Mouse (Mus musculus) hindbrain, embryonic 11.5 days (tissue): ENCODE data around the gene Olfr186. TPM values are rescaled to one million over a fixed set of nuclear protein-coding genes. Genes with fewer than 3 reads are reported as not detected.

Experiments
- ATAC-seq: fragments of 200-750 bp; cut with Nextera tagmentation; 2 replicates; pipeline ENCODE4 v1.8.0; 2017; ENCODE audit warnings: mild to moderate bottlenecking, moderate TSS enrichment, moderate library complexity; ENCODE audit not compliant: low FRiP score
- DNase-seq: peaks from one replicate; pipeline ENCODE4 v3.0.0-alpha.2; 2015; ENCODE audit warnings: low spot score
- H3K27ac ChIP-seq: fragments of 300-500 bp; sonication (generic); 2 replicates; pipeline ENCODE4 v1.5.1; 2014; ENCODE audit warnings: mild to moderate bottlenecking, low read depth, low read length
- H3K27me3 ChIP-seq: fragments of 300-500 bp; sonication (generic); 2 replicates; pipeline ENCODE4 v1.6.1; 2014; ENCODE audit warnings: mild to moderate bottlenecking, low read length, moderate library complexity, mixed read lengths; ENCODE audit not compliant: control insufficient read depth, insufficient read depth
- H3K36me3 ChIP-seq: fragments of 300-500 bp; sonication (generic); 2 replicates; pipeline ENCODE4 v1.6.1; 2014; ENCODE audit warnings: mild to moderate bottlenecking, low read length, moderate library complexity, mixed read lengths; ENCODE audit not compliant: control insufficient read depth, insufficient read depth
- H3K4me1 ChIP-seq: fragments of 300-500 bp; sonication (generic); replicated peaks from 2 replicates; pipeline ENCODE4 v1.6.1; 2014; ENCODE audit warnings: low read length, mixed read lengths; ENCODE audit not compliant: control insufficient read depth, insufficient read depth
- H3K4me2 ChIP-seq: fragments of 300-500 bp; sonication (generic); replicated peaks from 2 replicates; pipeline ENCODE4 v1.6.1; 2014; ENCODE audit warnings: mild to moderate bottlenecking, low read depth, low read length
- H3K4me3 ChIP-seq: fragments of 300-500 bp; sonication (generic); 2 replicates; pipeline ENCODE4 v1.5.1; 2014; ENCODE audit warnings: low read depth, low read length
- H3K9ac ChIP-seq: fragments of 300-500 bp; sonication (generic); 2 replicates; pipeline ENCODE4 v1.6.1; 2014; ENCODE audit warnings: low read depth, low read length
- H3K9me3 ChIP-seq: fragments of 300-500 bp; sonication (generic); 2 replicates; pipeline ENCODE4 v1.6.1; 2016; ENCODE audit warnings: low read length; ENCODE audit not compliant: control insufficient read depth
- WGBS: fragments of 180-500 bp; shearing (Covaris S2); extraction: QIAGEN DNeasy Blood & Tissue Kit; methylation state at CpG from one replicate; pipeline ENCODE4 v1.1.7; 2014; 5-methylcytosine and 5-hydroxymethylcytosine counted together
- polyA plus RNA-seq: library from polyadenylated mRNA; unstranded; fragments of >200 nt; fragmentation: Nextera tagmentation; extraction: Ambion mirVana; gene quantifications from 2 replicates; pipeline ENCODE4 v1.2.1, GENCODE M21; 2014

The Olfr186 gene
- polyA plus RNA-seq, 1 experiment from 2014 or later = not detected

GRCm38 (mm10) chr16:59039710-59040109 is 9.6 kb upstream of the Olfr186 start, which contains the start of gene Olfr187:
TSS of gene Olfr187 (minus strand) at chr16:59039767.
- no peak within 1 kb of the TSS for H3K27ac ChIP-seq
- no peak for DNase-seq
- 89% methylated on average over 7 of the region's 7 CpGs for WGBS
- H3K9me3 ChIP-seq = no peaks in the 10 kb centered on the region
- no peak for ATAC-seq
- H3K9ac ChIP-seq = no peak within 1 kb of the TSS
- no peak within 1 kb of the TSS for H3K4me3 ChIP-seq
- no peaks in the 10 kb centered on the region for H3K36me3 ChIP-seq
- no peak within 1 kb of the TSS for H3K4me2 ChIP-seq
- H3K4me1 ChIP-seq = no peaks in the 10 kb centered on the region
- no peaks in the 10 kb centered on the region for H3K27me3 ChIP-seq

- H3K27ac ChIP-seq = no peak overlapping the region
- H3K9ac ChIP-seq = no peak overlapping the region
- H3K9me3 ChIP-seq = no peaks in the 10 kb centered on the region
- no peaks in the 10 kb centered on the region for H3K36me3 ChIP-seq
- no peak overlapping the region for H3K4me2 ChIP-seq
- no peak for DNase-seq
- H3K4me3 ChIP-seq = no peak overlapping the region
- no peaks in the 10 kb centered on the region for H3K27me3 ChIP-seq
- 58% methylated on average over 2 of the region's 2 CpGs for WGBS
- H3K4me1 ChIP-seq = no peaks in the 10 kb centered on the region
- ATAC-seq = no peak
Measured at GRCm38 (mm10) chr16:59013357-59014018, 16.6 kb downstream of the Olfr186 start.

- Histone ChIP-seq H3K9ac (no peak overlapping the region), H3K36me3 (no peaks in the 10 kb centered on the region), H3K27me3 (no peaks in the 10 kb centered on the region), H3K4me2 (no peak overlapping the region), H3K4me3 (no peak overlapping the region), H3K4me1 (no peaks in the 10 kb centered on the region), H3K27ac (no peak overlapping the region), H3K9me3 (no peaks in the 10 kb centered on the region)
- ATAC-seq (no peak), DNase-seq (no peak)
Measured at GRCm38 (mm10) chr16:59007146-59007545, 22.9 kb downstream of the Olfr186 start.

- 65% methylated on average over 2 of the region's 2 CpGs for WGBS
Measured at GRCm38 (mm10) chr16:58995057-58995456, 35.0 kb downstream of the Olfr186 start, which contains the start of gene Olfr183. TSS of gene Olfr183 (plus strand) at chr16:58995357.

More at GRCm38 (mm10) chr16:58995057-58995456, 35.0 kb downstream of the Olfr186 start, which contains the start of gene Olfr183:
- no peak for DNase-seq
- Histone ChIP-seq H3K4me3 (no peak within 1 kb of the TSS), H3K27me3 (no peaks in the 10 kb centered on the region), H3K9me3 (no peaks in the 10 kb centered on the region), H3K4me2 (no peak within 1 kb of the TSS), H3K4me1 (no peaks in the 10 kb centered on the region), H3K9ac (no peak within 1 kb of the TSS), H3K36me3 (no peaks in the 10 kb centered on the region), H3K27ac (no peak within 1 kb of the TSS)
- ATAC-seq = no peak

Other genes starting within 250 kb of the Olfr186 start
- not detected in 2 replicates for gene Olfr173, start 230.0 kb downstream of the Olfr186 start, polyA plus RNA-seq
- not detected in 2 replicates for gene Olfr175-ps1, start 203.5 kb downstream of the Olfr186 start, polyA plus RNA-seq
- not detected in 2 replicates for gene Olfr177, start 155.5 kb downstream of the Olfr186 start, polyA plus RNA-seq
- not detected in 2 replicates for gene Olfr178, start 138.2 kb downstream of the Olfr186 start, polyA plus RNA-seq
- not detected in 2 replicates for gene Olfr181, start 101.5 kb downstream of the Olfr186 start, polyA plus RNA-seq
- not detected in 2 replicates for gene Olfr180, start 100.9 kb downstream of the Olfr186 start, polyA plus RNA-seq
- gene Olfr183, start 34.9 kb downstream of the Olfr186 start, polyA plus RNA-seq = not detected in 2 replicates
- not detected in 2 replicates for gene Olfr187, start 9.5 kb upstream of the Olfr186 start, polyA plus RNA-seq
- gene Olfr190, start 47.7 kb upstream of the Olfr186 start, polyA plus RNA-seq = not detected in 2 replicates
- gene Olfr191, start 59.5 kb upstream of the Olfr186 start, polyA plus RNA-seq = not detected in 2 replicates
- gene Olfr193, start 81.6 kb upstream of the Olfr186 start, polyA plus RNA-seq = not detected in 2 replicates
- not detected in 2 replicates for gene Olfr194, start 90.8 kb upstream of the Olfr186 start, polyA plus RNA-seq
- not detected in 2 replicates for gene Olfr195, start 116.8 kb upstream of the Olfr186 start, polyA plus RNA-seq
- not detected in 2 replicates for gene Olfr196, start 140.2 kb upstream of the Olfr186 start, polyA plus RNA-seq
- not detected in 2 replicates for gene Olfr198, start 173.2 kb upstream of the Olfr186 start, polyA plus RNA-seq
- 0.12 TPM in 1 of 2 replicates, not detected in the other for gene Olfr199, start 189.5 kb upstream of the Olfr186 start, polyA plus RNA-seq
- not detected in 2 replicates for gene Olfr201, start 242.3 kb upstream of the Olfr186 start, polyA plus RNA-seq